8 mouse cellular contexts compared by ENCODE assay signal in the genomic region with DNA sequence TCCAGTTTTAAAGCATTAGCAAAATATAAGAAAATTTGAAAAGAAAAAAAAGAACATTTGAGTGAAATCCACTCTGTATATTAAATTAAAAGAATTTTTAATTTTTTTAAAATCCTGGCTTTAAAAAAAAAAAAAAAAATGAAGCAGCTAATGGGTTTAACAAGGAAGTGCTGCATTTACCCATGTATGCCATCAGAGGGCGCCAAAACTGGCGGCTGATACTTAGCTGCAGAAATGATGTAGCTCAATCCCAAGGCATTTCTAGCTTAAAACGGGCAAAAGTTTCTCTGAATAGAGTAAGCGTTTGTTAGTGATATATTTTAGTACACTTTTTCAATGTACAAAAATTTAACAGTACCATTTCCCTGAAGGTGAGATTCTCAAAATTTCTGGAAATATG.
A peak's percentile ranks its signal among the peaks of the same experiment; 100 is the strongest.
DNase-seq lines count a peak whose midpoint lies in the region; ATAC-seq and TF ChIP-seq lines count a peak whose summit lies in the region.

No protein-coding gene starts in this region.

- peak; percentile 64 for TF ChIP-seq CTCF in liver, embryonic 14.5 days (IDR thresholded peaks at IDR 0.05; ENCODE audit: low read depth)

- DNase-seq in heart, postnatal 14 days: peak; percentile 43 to 60
- DNase-seq in heart, postnatal 25 days (ENCODE audit: low spot score): no peak
- DNase-seq in 3T3-L1 (ENCODE audit: low read depth, low spot score) (peak; percentile 84), ES-CJ7 (ENCODE audit: low read depth, low spot score) (peak; percentile 67)
- peak; percentile 55 for DNase-seq in embryo, embryonic 10.5 days (ENCODE audit: low spot score)
- DNase-seq in liver, embryonic 14.5 days (ENCODE audit: low read depth in 3 of 3, low spot score in 3 of 3): peak in 1 of 3 experiments; percentile 7
- peak; percentile 52 for DNase-seq in thymus, postnatal 0 days (ENCODE audit: low spot score)

- 5% methylated on average over 4 of the region's 4 CpGs for WGBS in liver, embryonic 14.5 days (ENCODE audit: insufficient replicate concordance)
- 20% methylated on average over 4 of the region's 4 CpGs for WGBS in forebrain, embryonic 15.5 days

- H3K27ac ChIP-seq in liver, embryonic 14.5 days: no peak overlapping the region
- no peak overlapping the region for H3K27ac ChIP-seq in forebrain, embryonic 15.5 days (replicated peaks)

- TF ChIP-seq EP300 in liver, embryonic 14.5 days (IDR thresholded peaks at IDR 0.05; ENCODE audit: low read depth): no peak

- H3K4me2 ChIP-seq in liver, embryonic 14.5 days (ENCODE audit: low read depth): no peak overlapping the region
- H3K4me2 ChIP-seq in forebrain, embryonic 15.5 days (replicated peaks): no peak overlapping the region

- no peaks in the 10 kb centered on the region for H3K27me3 ChIP-seq in liver, embryonic 14.5 days (ENCODE audit: control insufficient read depth, insufficient read depth, low read length)
- H3K27me3 ChIP-seq in forebrain, embryonic 15.5 days: no peaks in the 10 kb centered on the region

- H3K9ac ChIP-seq in liver, embryonic 14.5 days (replicated peaks): no peak overlapping the region
- no peak overlapping the region for H3K9ac ChIP-seq in forebrain, embryonic 15.5 days (replicated peaks)

- intact Hi-C loops in heart, postnatal 14 days (cut with DNase I): no loop called here
- intact Hi-C loops in heart, postnatal 25 days (cut with DNase I): no loop called here

- no peaks in the 10 kb centered on the region for H3K4me1 ChIP-seq in liver, embryonic 14.5 days (replicated peaks; ENCODE audit: control insufficient read depth in 2 of 2, insufficient read depth in 2 of 2, low read length in 1 of 2)
- H3K4me1 ChIP-seq in forebrain, embryonic 15.5 days: no peaks in the 10 kb centered on the region

- no peak overlapping the region for H3K4me3 ChIP-seq in liver, embryonic 14.5 days (ENCODE audit: insufficient read depth in 1 of 2, low read depth in 2 of 2, low read length in 2 of 2)
- no peak overlapping the region for H3K4me3 ChIP-seq in forebrain, embryonic 15.5 days

- no peaks in the 10 kb centered on the region for H3K9me3 ChIP-seq in liver, embryonic 14.5 days (ENCODE audit: control insufficient read depth, low read length)
- no peaks in the 10 kb centered on the region for H3K9me3 ChIP-seq in forebrain, embryonic 15.5 days

- no peak for ATAC-seq in liver, embryonic 14.5 days (ENCODE audit: insufficient read depth)
- ATAC-seq in forebrain, embryonic 15.5 days (replicated peaks): no peak

- no peaks in the 10 kb centered on the region for H3K36me3 ChIP-seq in liver, embryonic 14.5 days (replicated peaks; ENCODE audit: control insufficient read depth, insufficient read depth, low read depth)
- no peaks in the 10 kb centered on the region for H3K36me3 ChIP-seq in forebrain, embryonic 15.5 days
